ENCODE assay signal across 20 mouse cellular contexts in genomic region chr9:48339563-48339962, GRCm38 (mm10). TPM values are rescaled to one million over a fixed set of nuclear protein-coding genes. Genes with fewer than 3 reads are reported as not detected.
A peak's percentile ranks its signal among the peaks of the same experiment; 100 is the strongest.
DNase-seq lines count a peak whose midpoint lies in the region; ATAC-seq and TF ChIP-seq lines count a peak whose summit lies in the region.
"Had no signal": no experiment of that assay in that cellular context is flagged by ENCODE, and none has a peak within 500 bp of the region (broad histone marks: within the 10 kb centered on the region; RNA-seq: fewer than 3 reads in every experiment).

No protein-coding gene starts in this region.

- no peak for TF ChIP-seq EP300 in liver, postnatal 0 days (IDR thresholded peaks at IDR 0.05; ENCODE audit: low read depth)

- WGBS in heart, embryonic 12.5 days = 53% methylated on average over 5 of the region's 5 CpGs
- WGBS in midbrain, embryonic 16.5 days = 39% methylated on average over 5 of the region's 5 CpGs
- 35% methylated on average over 5 of the region's 5 CpGs for WGBS in midbrain, embryonic 15.5 days
- WGBS in liver, postnatal 0 days (ENCODE audit: insufficient replicate concordance) = 42% methylated on average over 5 of the region's 5 CpGs

- H3K4me1 ChIP-seq in heart, embryonic 12.5 days (replicated peaks) = peaks cover 9% of the 10 kb centered on the region
- H3K4me1 ChIP-seq in midbrain, embryonic 16.5 days (ENCODE audit: control insufficient read depth, insufficient read depth, low read length) = 0 out of 2 replicates have a peak, but pooled peaks cover 5% of the 10 kb centered on the region
- no peaks in the 10 kb centered on the region for H3K4me1 ChIP-seq in midbrain, embryonic 15.5 days
- peaks cover 11% of the 10 kb centered on the region; the same call in 1 of the 2 replicates for H3K4me1 ChIP-seq in liver, postnatal 0 days (ENCODE audit: insufficient read depth)
- H3K4me1 ChIP-seq: embryonic facial prominence, embryonic 12.5 days; forebrain, embryonic 13.5 days had no signal

- H3K9ac ChIP-seq in heart, embryonic 12.5 days = no peak overlapping the region
- H3K9ac ChIP-seq in midbrain, embryonic 16.5 days (ENCODE audit: low read depth, low read length) = peak overlapping the region; percentile 10; the same call in 1 of the 2 replicates
- H3K9ac ChIP-seq in midbrain, embryonic 15.5 days = no peak overlapping the region
- H3K9ac ChIP-seq in liver, postnatal 0 days (replicated peaks) = peak overlapping the region; percentile 81
- H3K9ac ChIP-seq: embryonic facial prominence, embryonic 12.5 days; forebrain, embryonic 13.5 days; heart, embryonic 15.5 days; kidney, embryonic 15.5 days; midbrain, embryonic 12.5 days had no signal

- no peak for DNase-seq in heart, postnatal 4 days
- DNase-seq in liver, postnatal 0 days = no peak
- no peak for DNase-seq in thymus, postnatal 4 days
- no peak for DNase-seq in cerebellum, adult 9-10 months
- DNase-seq: adrenal gland, postnatal 14 days; lung, postnatal 4 days; thymus, postnatal 36 days had no signal

- peak overlapping the region; percentile 11; the same call in 1 of the 2 replicates for H3K27ac ChIP-seq in heart, embryonic 12.5 days (ENCODE audit: poor library complexity, severe bottlenecking)
- no peak overlapping the region for H3K27ac ChIP-seq in midbrain, embryonic 16.5 days (ENCODE audit: low read length)
- no peak overlapping the region for H3K27ac ChIP-seq in midbrain, embryonic 15.5 days
- peak overlapping the region; percentile 81 for H3K27ac ChIP-seq in liver, postnatal 0 days (ENCODE audit: low read depth)
- H3K27ac ChIP-seq: embryonic facial prominence, embryonic 12.5 days; forebrain, embryonic 13.5 days; heart, embryonic 15.5 days; kidney, embryonic 15.5 days; layer of hippocampus, adult 2 months; midbrain, embryonic 12.5 days; stomach, postnatal 0 days had no signal

- H3K4me2 ChIP-seq in heart, embryonic 12.5 days = 0 out of 2 replicates have a peak overlapping the region, but pooled peaks have one; percentile 4
- no peak overlapping the region for H3K4me2 ChIP-seq in midbrain, embryonic 16.5 days (ENCODE audit: low read length)
- H3K4me2 ChIP-seq in midbrain, embryonic 15.5 days = no peak overlapping the region
- peak overlapping the region; percentile 73 for H3K4me2 ChIP-seq in liver, postnatal 0 days (ENCODE audit: low read depth, low read length)
- H3K4me2 ChIP-seq: embryonic facial prominence, embryonic 12.5 days; forebrain, embryonic 13.5 days; heart, embryonic 15.5 days; kidney, embryonic 15.5 days; midbrain, embryonic 12.5 days had no signal

- H3K36me3 ChIP-seq in heart, embryonic 12.5 days = no peaks in the 10 kb centered on the region
- H3K36me3 ChIP-seq in midbrain, embryonic 16.5 days (ENCODE audit: control insufficient read depth, insufficient read depth, low read length) = no peaks in the 10 kb centered on the region
- no peaks in the 10 kb centered on the region for H3K36me3 ChIP-seq in midbrain, embryonic 15.5 days (replicated peaks)
- peaks cover 17% of the 10 kb centered on the region for H3K36me3 ChIP-seq in liver, postnatal 0 days (replicated peaks; ENCODE audit: insufficient read depth, low read length)
- H3K36me3 ChIP-seq: embryonic facial prominence, embryonic 12.5 days; heart, embryonic 15.5 days; kidney, embryonic 15.5 days; midbrain, embryonic 12.5 days had no signal

- no peak overlapping the region for H3K4me3 ChIP-seq in heart, embryonic 12.5 days
- H3K4me3 ChIP-seq in midbrain, embryonic 16.5 days (ENCODE audit: low read depth, low read length) = no peak overlapping the region
- H3K4me3 ChIP-seq in midbrain, embryonic 15.5 days = no peak overlapping the region
- H3K4me3 ChIP-seq in liver, postnatal 0 days (ENCODE audit: low read depth, low read length) = peak overlapping the region; percentile 70
- H3K4me3 ChIP-seq: embryonic facial prominence, embryonic 12.5 days; forebrain, embryonic 13.5 days; heart, embryonic 15.5 days; kidney, embryonic 15.5 days; layer of hippocampus, adult 2 months; midbrain, embryonic 12.5 days had no signal

- ATAC-seq in heart, embryonic 12.5 days (ENCODE audit: insufficient number of reproducible peaks, low FRiP score) = no peak
- ATAC-seq in midbrain, embryonic 16.5 days = no peak
- ATAC-seq in midbrain, embryonic 15.5 days (replicated peaks) = no peak
- 0 out of 2 replicates have a peak, but pooled peaks have one; percentile 17 for ATAC-seq in erythroid progenitor cell, adult 5-6 weeks (replicated peaks; ENCODE audit: low FRiP score, poor library complexity, severe bottlenecking)
- no peak for ATAC-seq in liver, postnatal 0 days
- ATAC-seq: CD4-positive, CD25-positive, alpha-beta regulatory T cell, adult 4 months; forebrain, embryonic 13.5 days; hindbrain, embryonic 16.5 days had no signal

- no peak for TF ChIP-seq CTCF in liver, postnatal 0 days (IDR thresholded peaks at IDR 0.05; ENCODE audit: low read depth)

- no peaks in the 10 kb centered on the region for H3K9me3 ChIP-seq in heart, embryonic 12.5 days (replicated peaks)
- no peaks in the 10 kb centered on the region for H3K9me3 ChIP-seq in midbrain, embryonic 16.5 days (replicated peaks; ENCODE audit: control insufficient read depth, low read length, poor library complexity, severe bottlenecking)
- H3K9me3 ChIP-seq in midbrain, embryonic 15.5 days = no peaks in the 10 kb centered on the region
- no peaks in the 10 kb centered on the region for H3K9me3 ChIP-seq in liver, postnatal 0 days (ENCODE audit: low read length)
- H3K9me3 ChIP-seq: embryonic facial prominence, embryonic 12.5 days; forebrain, embryonic 13.5 days; heart, embryonic 15.5 days; kidney, embryonic 15.5 days; midbrain, embryonic 12.5 days had no signal

- H3K27me3 ChIP-seq in heart, embryonic 12.5 days (replicated peaks) = no peaks in the 10 kb centered on the region
- H3K27me3 ChIP-seq in midbrain, embryonic 16.5 days (ENCODE audit: control insufficient read depth, insufficient read depth, low read depth, low read length) = no peaks in the 10 kb centered on the region
- H3K27me3 ChIP-seq in midbrain, embryonic 15.5 days (replicated peaks) = no peaks in the 10 kb centered on the region
- H3K27me3 ChIP-seq in liver, postnatal 0 days (ENCODE audit: insufficient read depth, low read length) = no peaks in the 10 kb centered on the region
- H3K27me3 ChIP-seq: embryonic facial prominence, embryonic 12.5 days; forebrain, embryonic 13.5 days; heart, embryonic 15.5 days; kidney, embryonic 15.5 days; midbrain, embryonic 12.5 days had no signal

RNA-seq across cellular contexts. Expression of gene Nxpe2, which starts 13.7 kb away (rescaled TPM):
- polyA plus RNA-seq in heart, embryonic 12.5 days (2016; fragmentation: Nextera tagmentation; extraction: Ambion mirVana) = 1.6 and 3.2 TPM in 2 replicates
- total RNA-seq in heart, postnatal 4 days (2021) = 1 to 10 TPM; 1.7 to 1.8 TPM
- polyA plus RNA-seq in midbrain, embryonic 16.5 days (2015; fragmentation: Nextera tagmentation; extraction: Ambion mirVana) = 0.48 and 0.50 TPM in 2 replicates
- polyA plus RNA-seq in midbrain, embryonic 15.5 days (2015; fragmentation: Nextera tagmentation; extraction: Ambion mirVana) = 0.38 and 0.54 TPM in 2 replicates
- total RNA-seq in erythroid progenitor cell, adult 5-6 weeks (2015; ENCODE audit: low replicate concordance) = 1,032 and 1,053 TPM in 2 replicates
- total RNA-seq in erythroid progenitor cell, adult 5-6 weeks (2017; ENCODE audit: low replicate concordance) = 859 and 927 TPM in 2 replicates
- 70.5 and 73.0 TPM in 2 replicates for polyA plus RNA-seq in liver, postnatal 0 days (2015; fragmentation: Nextera tagmentation; extraction: Ambion mirVana)

Comparison
In these comparisons a context has a peak if more than half of its experiments do, and no peak if none do; other contexts are left out.
1. H3K9ac ChIP-seq: peak in midbrain, embryonic 16.5 days (single experiment) and liver, postnatal 0 days (single experiment); none in heart, embryonic 12.5 days (single experiment) and midbrain, embryonic 15.5 days (single experiment).
2. H3K27ac ChIP-seq: peak in heart, embryonic 12.5 days (single experiment) and liver, postnatal 0 days (single experiment); none in midbrain, embryonic 16.5 days (single experiment) and midbrain, embryonic 15.5 days (single experiment).
3. H3K4me2 ChIP-seq: peak in heart, embryonic 12.5 days (single experiment) and liver, postnatal 0 days (single experiment); none in midbrain, embryonic 16.5 days (single experiment) and midbrain, embryonic 15.5 days (single experiment).
4. RNA of gene Nxpe2, which starts 13.7 kb away (polyA plus RNA-seq): 70.5 to 73.0 TPM in liver, postnatal 0 days; 1.6 to 3.2 TPM in heart, embryonic 12.5 days, 0.38 to 0.54 TPM in midbrain, embryonic 15.5 days and 0.48 to 0.50 TPM in midbrain, embryonic 16.5 days; every median in the first group is over 10 times any median in the second.